Mouse (Mus musculus): ENCODE results near the gene Olfr267. TPM values are rescaled to one million over a fixed set of nuclear protein-coding genes. Genes with fewer than 3 reads are reported as not detected.

Olfr267 gene
- 0.07 and 0.11 TPM in 2 replicates for polyA plus RNA-seq (2012; rRNA removed)

- Histone ChIP-seq H3K4me3 (ENCODE audit: control insufficient read depth, low read depth, low read length) (no peak within 1 kb of the TSS), H3K27me3 (ENCODE audit: control insufficient read depth, insufficient read depth, low read length) (no peaks in the 10 kb centered on the region), H3K27ac (ENCODE audit: control insufficient read depth, insufficient read depth, low read depth, low read length) (no peak within 1 kb of the TSS), H3K36me3 (ENCODE audit: control insufficient read depth, insufficient read depth, low read length) (no peaks in the 10 kb centered on the region), H3K4me1 (ENCODE audit: control insufficient read depth, insufficient read depth, low read length) (no peaks in the 10 kb centered on the region)
- no peak for TF ChIP-seq CTCF (IDR thresholded peaks at IDR 0.05; ENCODE audit: control insufficient read depth, insufficient read depth, insufficient replicate concordance, low read depth, low read length)
- TF ChIP-seq POLR2A (IDR thresholded peaks at IDR 0.05; ENCODE audit: control insufficient read depth, low read depth, low read length) = no peak
Observed at GRCm38 (mm10) chr4:58787616-58788015, at the start of gene Olfr267. Gene Olfr267 (minus strand): TSS chr4:58787716.

- Histone ChIP-seq H3K36me3 (ENCODE audit: control insufficient read depth, insufficient read depth, low read length) (no peaks in the 10 kb centered on the region), H3K27me3 (ENCODE audit: control insufficient read depth, insufficient read depth, low read length) (no peaks in the 10 kb centered on the region), H3K4me3 (ENCODE audit: control insufficient read depth, low read depth, low read length) (no peak overlapping the region), H3K27ac (ENCODE audit: control insufficient read depth, insufficient read depth, low read depth, low read length) (no peak overlapping the region), H3K4me1 (ENCODE audit: control insufficient read depth, insufficient read depth, low read length) (no peaks in the 10 kb centered on the region)
- TF ChIP-seq CTCF (IDR thresholded peaks at IDR 0.05; ENCODE audit: control insufficient read depth, insufficient read depth, insufficient replicate concordance, low read depth, low read length) = no peak
- TF ChIP-seq POLR2A (IDR thresholded peaks at IDR 0.05; ENCODE audit: control insufficient read depth, low read depth, low read length) = no peak
Observed at GRCm38 (mm10) chr4:58832908-58833307, 45.4 kb upstream of the Olfr267 start.

DNA sequence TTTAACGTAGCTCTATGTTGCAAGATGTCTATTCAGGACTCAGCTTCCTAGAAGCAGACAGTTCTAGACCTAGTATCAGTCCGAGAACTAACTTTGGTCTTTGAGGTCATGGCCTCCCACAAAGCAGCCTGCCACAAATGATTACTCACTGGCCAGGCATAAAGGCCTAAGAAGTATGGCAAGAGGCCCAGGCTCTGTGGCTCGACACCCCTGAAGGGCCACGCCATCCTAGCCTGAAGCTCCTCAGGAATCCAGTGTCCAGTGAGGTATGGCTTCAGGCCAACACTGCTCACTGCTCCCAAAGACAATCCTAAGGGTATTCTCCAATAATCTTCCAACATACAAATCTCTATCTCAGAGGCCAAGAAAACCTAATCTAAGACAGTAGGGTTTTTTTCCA is 38.4 kb upstream of the Olfr267 start:
- Histone ChIP-seq H3K4me1 (ENCODE audit: control insufficient read depth, insufficient read depth, low read length) (no peaks in the 10 kb centered on the region), H3K27ac (ENCODE audit: control insufficient read depth, insufficient read depth, low read depth, low read length) (no peak overlapping the region), H3K4me3 (ENCODE audit: control insufficient read depth, low read depth, low read length) (no peak overlapping the region), H3K36me3 (ENCODE audit: control insufficient read depth, insufficient read depth, low read length) (peaks cover 2% of the 10 kb centered on the region), H3K27me3 (ENCODE audit: control insufficient read depth, insufficient read depth, low read length) (no peaks in the 10 kb centered on the region)
- no peak for TF ChIP-seq CTCF (IDR thresholded peaks at IDR 0.05; ENCODE audit: control insufficient read depth, insufficient read depth, insufficient replicate concordance, low read depth, low read length)
- no peak for TF ChIP-seq POLR2A (IDR thresholded peaks at IDR 0.05; ENCODE audit: control insufficient read depth, low read depth, low read length)

DNA sequence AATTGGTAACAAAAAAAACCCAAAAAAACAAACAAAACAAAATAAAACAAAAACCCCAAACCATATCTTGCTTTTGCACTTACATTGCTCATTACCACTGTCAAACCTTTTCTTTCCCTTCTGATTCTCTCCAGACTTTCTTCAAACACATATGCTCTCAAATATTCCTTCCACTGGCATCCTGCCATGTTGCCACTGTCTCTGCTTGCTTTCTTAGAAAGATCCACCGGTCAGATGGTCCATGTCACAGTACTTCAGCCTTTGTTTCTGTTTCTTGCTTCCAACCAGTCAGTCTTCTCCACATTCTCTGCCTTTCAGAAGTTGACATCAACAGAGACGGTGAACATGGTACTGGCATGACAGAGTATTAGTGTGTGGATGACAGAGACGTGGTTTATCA is 857 bp downstream of the Olfr267 start:
- no peak overlapping the region for H3K4me3 ChIP-seq (ENCODE audit: control insufficient read depth, low read depth, low read length)
- H3K4me1 ChIP-seq (ENCODE audit: control insufficient read depth, insufficient read depth, low read length) = no peaks in the 10 kb centered on the region
- no peak for TF ChIP-seq POLR2A (IDR thresholded peaks at IDR 0.05; ENCODE audit: control insufficient read depth, low read depth, low read length)
- no peak for TF ChIP-seq CTCF (IDR thresholded peaks at IDR 0.05; ENCODE audit: control insufficient read depth, insufficient read depth, insufficient replicate concordance, low read depth, low read length)
- no peak overlapping the region for H3K27ac ChIP-seq (ENCODE audit: control insufficient read depth, insufficient read depth, low read depth, low read length)
- H3K27me3 ChIP-seq (ENCODE audit: control insufficient read depth, insufficient read depth, low read length) = no peaks in the 10 kb centered on the region
- H3K36me3 ChIP-seq (ENCODE audit: control insufficient read depth, insufficient read depth, low read length) = no peaks in the 10 kb centered on the region

- Histone ChIP-seq H3K4me1 (ENCODE audit: control insufficient read depth, insufficient read depth, low read length) (no peaks in the 10 kb centered on the region), H3K4me3 (ENCODE audit: control insufficient read depth, low read depth, low read length) (no peak overlapping the region), H3K27ac (ENCODE audit: control insufficient read depth, insufficient read depth, low read depth, low read length) (no peak overlapping the region), H3K27me3 (ENCODE audit: control insufficient read depth, insufficient read depth, low read length) (no peaks in the 10 kb centered on the region), H3K36me3 (ENCODE audit: control insufficient read depth, insufficient read depth, low read length) (no peaks in the 10 kb centered on the region)
- TF ChIP-seq POLR2A (IDR thresholded peaks at IDR 0.05; ENCODE audit: control insufficient read depth, low read depth, low read length) (no peak), CTCF (IDR thresholded peaks at IDR 0.05; ENCODE audit: control insufficient read depth, insufficient read depth, insufficient replicate concordance, low read depth, low read length) (no peak)
Observed at GRCm38 (mm10) chr4:58763417-58763816, 24.1 kb downstream of the Olfr267 start.

- H3K36me3 ChIP-seq (ENCODE audit: control insufficient read depth, insufficient read depth, low read length) = no peaks in the 10 kb centered on the region
- no peak overlapping the region for H3K27ac ChIP-seq (ENCODE audit: control insufficient read depth, insufficient read depth, low read depth, low read length)
- no peak overlapping the region for H3K4me3 ChIP-seq (ENCODE audit: control insufficient read depth, low read depth, low read length)
- TF ChIP-seq CTCF (IDR thresholded peaks at IDR 0.05; ENCODE audit: control insufficient read depth, insufficient read depth, insufficient replicate concordance, low read depth, low read length) (no peak), POLR2A (IDR thresholded peaks at IDR 0.05; ENCODE audit: control insufficient read depth, low read depth, low read length) (no peak)
- H3K4me1 ChIP-seq (ENCODE audit: control insufficient read depth, insufficient read depth, low read length) = no peaks in the 10 kb centered on the region
- no peaks in the 10 kb centered on the region for H3K27me3 ChIP-seq (ENCODE audit: control insufficient read depth, insufficient read depth, low read length)
Observed at GRCm38 (mm10) chr4:58749510-58749909, 38.0 kb downstream of the Olfr267 start.

GRCm38 (mm10) chr4:58749101-58749500 is 38.4 kb downstream of the Olfr267 start:
- H3K27me3 ChIP-seq (ENCODE audit: control insufficient read depth, insufficient read depth, low read length) = no peaks in the 10 kb centered on the region
- H3K4me3 ChIP-seq (ENCODE audit: control insufficient read depth, low read depth, low read length) = no peak overlapping the region
- H3K4me1 ChIP-seq (ENCODE audit: control insufficient read depth, insufficient read depth, low read length) = no peaks in the 10 kb centered on the region
- H3K27ac ChIP-seq (ENCODE audit: control insufficient read depth, insufficient read depth, low read depth, low read length) = no peak overlapping the region
- no peaks in the 10 kb centered on the region for H3K36me3 ChIP-seq (ENCODE audit: control insufficient read depth, insufficient read depth, low read length)
- TF ChIP-seq POLR2A (IDR thresholded peaks at IDR 0.05; ENCODE audit: control insufficient read depth, low read depth, low read length) (no peak), CTCF (IDR thresholded peaks at IDR 0.05; ENCODE audit: control insufficient read depth, insufficient read depth, insufficient replicate concordance, low read depth, low read length) (no peak)
